Mouse (Mus musculus) frontal cortex, postnatal 36 days (tissue): Measurements from ENCODE around the gene Dhx30.
"Not testable (repeated sequence)": the region's sequence is repeated elsewhere in the genome, so short reads cannot be mapped to it uniquely, and the experiment has no call there.

ENCODE experiments used
- DNase-seq, 2 experiments: peaks; one replicate each; pipeline ENCODE4 v3.0.0; 2022; ENCODE audit warnings: low spot score in 2 of 2

The Dhx30 gene

GRCm38 (mm10) chr9:110117779-110118139 is at the start of gene Dhx30:
Gene Dhx30, minus strand, starts transcription at chr9:110117830.
- DNase-seq, result no peak

GRCm38 (mm10) chr9:110163071-110163470 is 45.4 kb upstream of the Dhx30 start:
- DNase-seq, result no peak

GRCm38 (mm10) chr9:110162441-110162840 is 44.8 kb upstream of the Dhx30 start:
- no peak for DNase-seq

GRCm38 (mm10) chr9:110160486-110160885 is 42.9 kb upstream of the Dhx30 start:
- DNase-seq, result not testable (repeated sequence)

GRCm38 (mm10) chr9:110159036-110159435 is 41.4 kb upstream of the Dhx30 start:
- DNase-seq, result no peak

GRCm38 (mm10) chr9:110148598-110148997 is 31.0 kb upstream of the Dhx30 start:
- DNase-seq, result no peak

- DNase-seq, result no peak
These were observed 24.5 kb upstream of the Dhx30 start for GRCm38 (mm10) chr9:110142097-110142496.

- no peak for DNase-seq
These were observed 21.5 kb upstream of the Dhx30 start for GRCm38 (mm10) chr9:110139119-110139518.

GRCm38 (mm10) chr9:110134176-110134575 is 16.5 kb upstream of the Dhx30 start:
- DNase-seq, result no peak

- DNase-seq, result no peak
These were observed 15.3 kb upstream of the Dhx30 start for GRCm38 (mm10) chr9:110132921-110133320.

GRCm38 (mm10) chr9:110132201-110132605 is 14.6 kb upstream of the Dhx30 start:
- DNase-seq, result peak; percentile 20 to 26

- DNase-seq, result peak; percentile 98 to 99
These were observed 14.0 kb upstream of the Dhx30 start for GRCm38 (mm10) chr9:110131525-110132197.

- no peak for DNase-seq
These were observed 13.4 kb upstream of the Dhx30 start for GRCm38 (mm10) chr9:110130896-110131524.

GRCm38 (mm10) chr9:110124008-110124540 is 6.4 kb upstream of the Dhx30 start:
- DNase-seq, result not testable (repeated sequence)

- no peak for DNase-seq
These were observed 5.7 kb upstream of the Dhx30 start for GRCm38 (mm10) chr9:110123322-110123721.

- peak in 1 of 2 experiments; percentile 44 for DNase-seq
These were observed 3.8 kb upstream of the Dhx30 start for GRCm38 (mm10) chr9:110121424-110121823.

- DNase-seq, result no peak
These were observed 619 bp upstream of the Dhx30 start for GRCm38 (mm10) chr9:110118249-110118648.

- peak; percentile 92 to 93 for DNase-seq
These were observed 452 bp downstream of the Dhx30 start, which contains the start of gene Smarcc1 for GRCm38 (mm10) chr9:110116977-110117778. Gene Smarcc1, plus strand, starts transcription at chr9:110117708.

GRCm38 (mm10) chr9:110116353-110116976 is 1.2 kb downstream of the Dhx30 start:
- DNase-seq, result no peak

- DNase-seq, result peak; percentile 94
These were observed 16.7 kb downstream of the Dhx30 start for GRCm38 (mm10) chr9:110100627-110101600.

- no peak for DNase-seq
These were observed 19.8 kb downstream of the Dhx30 start for GRCm38 (mm10) chr9:110097791-110098190.
